Mouse (Mus musculus): ENCODE data around the gene Zfyve26. TPM values are rescaled to one million over a fixed set of nuclear protein-coding genes. Genes with fewer than 3 reads are reported as not detected.

The Zfyve26 gene
- polyA plus RNA-seq, 1 experiment from 2014 or later, result 19.4 TPM

DNA sequence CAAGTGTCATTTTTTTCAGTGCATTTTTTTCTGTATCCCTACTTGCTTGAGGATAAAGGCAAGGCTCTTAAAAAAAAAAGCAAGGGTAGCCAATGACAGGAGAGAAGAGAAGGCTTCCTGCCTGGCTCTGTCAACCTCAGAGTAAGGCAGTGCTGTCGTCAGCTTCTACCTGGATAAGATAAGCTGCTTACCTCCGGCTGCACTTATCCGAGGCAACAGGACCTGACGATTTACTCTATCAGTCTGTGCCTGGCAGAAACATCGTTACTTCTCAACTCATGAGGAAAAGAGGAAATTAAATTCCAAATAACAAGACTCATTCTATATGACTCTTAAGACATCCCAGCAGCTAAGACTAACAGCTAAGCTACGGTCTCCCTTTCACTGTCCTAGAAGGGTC, 53.2 kb downstream of the Zfyve26 start:
- H3K36me3 ChIP-seq (ENCODE audit: control insufficient read depth, insufficient read depth, low read length), result peaks cover 74% of the 10 kb centered on the region
- no peaks in the 10 kb centered on the region for H3K27me3 ChIP-seq (ENCODE audit: control insufficient read depth, insufficient read depth, low read length)
- H3K4me2 ChIP-seq (replicated peaks; ENCODE audit: low read depth, low read length), result no peak overlapping the region
- H3K9me3 ChIP-seq (ENCODE audit: control insufficient read depth, low read length), result no peaks in the 10 kb centered on the region
- H3K4me3 ChIP-seq (ENCODE audit: low read length), result no peak overlapping the region
- no peak overlapping the region for H3K27ac ChIP-seq (ENCODE audit: low read depth, low read length)
- 92% methylated on average over 6 of the region's 6 CpGs for WGBS
- no peak for ATAC-seq (ENCODE audit: low FRiP score, low TSS enrichment)
- no peaks in the 10 kb centered on the region for H3K4me1 ChIP-seq (ENCODE audit: control insufficient read depth, insufficient read depth, low read length)
- H3K9ac ChIP-seq (ENCODE audit: low read depth, low read length), result no peak overlapping the region

GRCm38 (mm10) chr12:79241985-79242384, 54.1 kb downstream of the Zfyve26 start:
- no peaks in the 10 kb centered on the region for H3K4me1 ChIP-seq (ENCODE audit: control insufficient read depth, insufficient read depth, low read length)
- no peak overlapping the region for H3K27ac ChIP-seq (ENCODE audit: low read depth, low read length)
- no peaks in the 10 kb centered on the region for H3K27me3 ChIP-seq (ENCODE audit: control insufficient read depth, insufficient read depth, low read length)
- no peak for ATAC-seq (ENCODE audit: low FRiP score, low TSS enrichment)
- H3K4me3 ChIP-seq (ENCODE audit: low read length), result no peak overlapping the region
- H3K4me2 ChIP-seq (replicated peaks; ENCODE audit: low read depth, low read length), result no peak overlapping the region
- WGBS, result 86% methylated on average over 2 of the region's 2 CpGs
- no peak overlapping the region for H3K9ac ChIP-seq (ENCODE audit: low read depth, low read length)
- no peaks in the 10 kb centered on the region for H3K9me3 ChIP-seq (ENCODE audit: control insufficient read depth, low read length)
- H3K36me3 ChIP-seq (ENCODE audit: control insufficient read depth, insufficient read depth, low read length), result peaks cover 78% of the 10 kb centered on the region

DNA sequence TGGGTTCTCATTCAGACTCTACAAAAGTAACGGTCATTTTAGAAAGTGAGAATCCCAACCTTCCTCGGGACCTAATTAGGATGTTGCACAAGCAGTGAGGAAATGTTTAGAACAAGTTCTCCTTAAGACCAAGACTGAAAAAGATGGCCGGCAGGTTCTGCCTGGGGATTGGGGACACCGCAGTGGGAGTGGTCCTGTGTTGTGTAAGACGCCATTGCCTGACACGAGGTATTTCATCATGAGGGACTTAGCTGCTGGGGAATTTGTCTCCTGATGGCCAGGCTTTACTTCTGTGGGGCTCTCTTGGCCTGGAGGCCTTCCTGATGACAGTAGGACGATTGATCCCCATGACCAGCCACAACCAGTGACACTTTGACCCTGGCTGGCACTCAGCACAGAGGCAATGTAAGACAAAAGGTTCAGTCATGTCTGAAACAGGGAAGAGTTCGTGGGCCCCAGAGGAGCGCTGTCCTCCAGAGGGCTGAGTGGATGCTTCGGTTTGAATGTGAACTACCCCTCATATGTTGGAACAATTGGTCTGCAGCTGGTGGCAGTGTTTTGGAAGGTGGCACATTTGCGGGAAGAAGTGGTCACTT, 60.5 kb downstream of the Zfyve26 start:
- no peak overlapping the region for H3K4me3 ChIP-seq (ENCODE audit: low read length)
- no peaks in the 10 kb centered on the region for H3K27me3 ChIP-seq (ENCODE audit: control insufficient read depth, insufficient read depth, low read length)
- no peak for ATAC-seq (ENCODE audit: low FRiP score, low TSS enrichment)
- no peaks in the 10 kb centered on the region for H3K9me3 ChIP-seq (ENCODE audit: control insufficient read depth, low read length)
- H3K36me3 ChIP-seq (ENCODE audit: control insufficient read depth, insufficient read depth, low read length), result peaks cover 45% of the 10 kb centered on the region; the same call in 1 of the 2 replicates
- no peak overlapping the region for H3K27ac ChIP-seq (ENCODE audit: low read depth, low read length)
- 89% methylated on average over 11 of the region's 11 CpGs for WGBS
- H3K9ac ChIP-seq (ENCODE audit: low read depth, low read length), result no peak overlapping the region
- H3K4me1 ChIP-seq (ENCODE audit: control insufficient read depth, insufficient read depth, low read length), result no peaks in the 10 kb centered on the region
- H3K4me2 ChIP-seq (replicated peaks; ENCODE audit: low read depth, low read length), result no peak overlapping the region

DNA sequence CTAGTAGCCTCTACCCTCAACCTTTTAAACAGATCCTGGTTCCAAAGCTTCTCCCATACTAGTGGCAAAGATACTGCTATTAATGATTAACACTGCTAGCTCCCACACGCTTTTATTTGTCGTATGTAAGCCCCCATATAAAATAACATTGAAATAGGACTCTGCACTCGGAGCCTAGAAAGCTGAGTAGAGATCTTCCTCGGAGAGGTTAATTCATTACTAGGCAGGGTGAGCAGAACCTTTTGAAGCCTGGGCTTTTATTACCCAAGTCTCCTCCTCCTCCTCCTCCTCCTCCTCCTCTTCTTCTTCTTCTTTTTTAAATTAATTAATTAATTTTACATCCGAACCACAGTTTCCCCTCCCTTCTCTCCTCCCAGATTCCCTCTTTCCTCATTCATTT, 78.6 kb downstream of the Zfyve26 start:
- WGBS, result 20% methylated on average over 5 of the region's 5 CpGs
- peaks cover 4% of the 10 kb centered on the region; the same call in 1 of the 2 replicates for H3K4me1 ChIP-seq (ENCODE audit: control insufficient read depth, insufficient read depth, low read length)
- no peak overlapping the region for H3K9ac ChIP-seq (ENCODE audit: low read depth, low read length)
- H3K4me3 ChIP-seq (ENCODE audit: low read length), result no peak overlapping the region
- no peaks in the 10 kb centered on the region for H3K36me3 ChIP-seq (ENCODE audit: control insufficient read depth, insufficient read depth, low read length)
- H3K27ac ChIP-seq (ENCODE audit: low read depth, low read length), result no peak overlapping the region
- no peaks in the 10 kb centered on the region for H3K9me3 ChIP-seq (ENCODE audit: control insufficient read depth, low read length)
- H3K4me2 ChIP-seq (replicated peaks; ENCODE audit: low read depth, low read length), result no peak overlapping the region
- 0 out of 2 replicates have a peak, but pooled peaks have one; percentile 20 for ATAC-seq (ENCODE audit: low FRiP score, low TSS enrichment)
- no peaks in the 10 kb centered on the region for H3K27me3 ChIP-seq (ENCODE audit: control insufficient read depth, insufficient read depth, low read length)

DNA sequence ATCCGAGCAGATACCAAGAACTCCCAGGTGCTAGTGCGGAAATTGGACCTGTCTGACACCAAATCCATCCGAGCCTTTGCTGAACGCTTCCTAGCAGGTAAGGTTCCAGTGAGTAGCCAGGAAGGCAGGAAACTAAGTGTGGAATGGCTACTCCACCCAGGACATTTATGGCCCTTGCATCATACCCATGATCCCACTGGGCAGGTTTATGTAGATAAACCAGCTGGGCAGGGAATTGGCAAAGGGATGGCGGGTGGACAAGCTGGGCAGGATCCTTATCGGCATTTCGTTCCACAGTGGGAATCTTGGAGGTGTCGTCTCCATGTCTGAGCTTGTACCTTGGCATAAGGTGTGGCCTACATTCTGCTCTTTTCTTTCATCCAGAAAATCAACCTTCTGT, 84.7 kb downstream of the Zfyve26 start:
- Histone ChIP-seq H3K9ac (ENCODE audit: low read depth, low read length) (no peak overlapping the region), H3K4me3 (ENCODE audit: low read length) (no peak overlapping the region), H3K4me1 (ENCODE audit: control insufficient read depth, insufficient read depth, low read length) (no peaks in the 10 kb centered on the region), H3K36me3 (ENCODE audit: control insufficient read depth, insufficient read depth, low read length) (no peaks in the 10 kb centered on the region), H3K4me2 (replicated peaks; ENCODE audit: low read depth, low read length) (no peak overlapping the region), H3K27me3 (ENCODE audit: control insufficient read depth, insufficient read depth, low read length) (no peaks in the 10 kb centered on the region), H3K27ac (ENCODE audit: low read depth, low read length) (no peak overlapping the region), H3K9me3 (ENCODE audit: control insufficient read depth, low read length) (no peaks in the 10 kb centered on the region)
- WGBS, result 83% methylated on average over 8 of the region's 8 CpGs
- no peak for ATAC-seq (ENCODE audit: low FRiP score, low TSS enrichment)

DNA sequence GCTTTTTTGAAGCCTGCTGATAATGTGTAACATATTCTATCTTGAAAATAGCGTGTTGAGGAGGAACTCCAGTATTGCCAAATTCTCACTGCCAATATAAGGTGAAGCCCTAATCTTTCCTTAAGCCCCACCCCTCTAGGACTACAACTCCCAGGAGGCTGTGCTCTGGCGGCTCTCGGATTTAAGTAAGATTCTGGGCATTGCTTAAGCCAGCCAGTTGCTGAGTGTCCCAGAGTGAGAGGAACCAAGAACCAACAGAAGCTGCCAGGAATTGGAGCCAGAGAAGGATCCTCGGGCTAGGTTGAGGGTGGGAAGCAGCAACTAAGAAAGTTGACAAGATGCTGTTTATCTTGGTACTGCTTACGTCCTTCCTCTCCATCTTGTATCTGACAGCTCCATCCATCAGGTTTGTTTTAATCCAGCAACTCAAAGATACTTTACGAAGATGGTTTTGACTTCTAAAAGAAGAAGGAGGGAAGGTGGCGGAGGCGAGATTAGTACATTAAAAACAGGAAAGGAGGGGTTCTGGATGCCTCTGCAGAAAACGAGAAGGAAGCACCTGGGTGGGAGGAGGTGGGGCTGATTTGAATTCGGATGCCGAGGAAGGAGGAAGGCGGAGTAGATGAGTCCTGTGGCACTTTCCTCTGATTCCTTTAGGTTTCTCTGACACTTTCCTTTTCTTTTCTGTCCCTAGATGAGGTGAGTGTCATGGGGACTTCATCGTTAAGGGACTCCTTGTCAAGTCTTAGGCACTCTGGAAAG, 87.2 kb downstream of the Zfyve26 start, which contains the start of gene Rdh12:
TSS of gene Rdh12 (plus strand) at position 212 of the 762 bp plus-strand sequence.
- peak within 1 kb of the TSS; percentile 47 for H3K4me3 ChIP-seq (ENCODE audit: low read length)
- H3K9ac ChIP-seq (ENCODE audit: low read depth, low read length), result peak within 1 kb of the TSS; percentile 40; the same call in 1 of the 2 replicates
- WGBS, result 4% methylated on average over 13 of the region's 13 CpGs
- no peaks in the 10 kb centered on the region for H3K9me3 ChIP-seq (ENCODE audit: control insufficient read depth, low read length)
- peak within 1 kb of the TSS; percentile 69 for H3K4me2 ChIP-seq (replicated peaks; ENCODE audit: low read depth, low read length)
- H3K36me3 ChIP-seq (ENCODE audit: control insufficient read depth, insufficient read depth, low read length), result no peaks in the 10 kb centered on the region
- ATAC-seq (ENCODE audit: low FRiP score, low TSS enrichment), result no peak; the same call in 1 of the 2 replicates
- no peak within 1 kb of the TSS for H3K27ac ChIP-seq (ENCODE audit: low read depth, low read length)
- no peaks in the 10 kb centered on the region for H3K27me3 ChIP-seq (ENCODE audit: control insufficient read depth, insufficient read depth, low read length)
- no peaks in the 10 kb centered on the region for H3K4me1 ChIP-seq (ENCODE audit: control insufficient read depth, insufficient read depth, low read length)

- no peak overlapping the region for H3K9ac ChIP-seq (ENCODE audit: low read depth, low read length)
- WGBS, result 75% methylated on average over 3 of the region's 3 CpGs
- no peaks in the 10 kb centered on the region for H3K9me3 ChIP-seq (ENCODE audit: control insufficient read depth, low read length)
- H3K36me3 ChIP-seq (ENCODE audit: control insufficient read depth, insufficient read depth, low read length), result no peaks in the 10 kb centered on the region
- H3K4me1 ChIP-seq (ENCODE audit: control insufficient read depth, insufficient read depth, low read length), result no peaks in the 10 kb centered on the region
- no peak overlapping the region for H3K27ac ChIP-seq (ENCODE audit: low read depth, low read length)
- H3K4me3 ChIP-seq (ENCODE audit: low read length), result no peak overlapping the region
- no peak overlapping the region for H3K4me2 ChIP-seq (replicated peaks; ENCODE audit: low read depth, low read length)
- H3K27me3 ChIP-seq (ENCODE audit: control insufficient read depth, insufficient read depth, low read length), result no peaks in the 10 kb centered on the region
- ATAC-seq (ENCODE audit: low FRiP score, low TSS enrichment), result no peak
Observed at GRCm38 (mm10) chr12:79201882-79202281, 94.2 kb downstream of the Zfyve26 start.

GRCm38 (mm10) chr12:79197105-79197504, 99.0 kb downstream of the Zfyve26 start:
- Histone ChIP-seq H3K4me2 (replicated peaks; ENCODE audit: low read depth, low read length) (no peak overlapping the region), H3K4me1 (ENCODE audit: control insufficient read depth, insufficient read depth, low read length) (no peaks in the 10 kb centered on the region), H3K4me3 (ENCODE audit: low read length) (no peak overlapping the region), H3K9me3 (ENCODE audit: control insufficient read depth, low read length) (no peaks in the 10 kb centered on the region), H3K27ac (ENCODE audit: low read depth, low read length) (no peak overlapping the region), H3K9ac (ENCODE audit: low read depth, low read length) (no peak overlapping the region), H3K27me3 (ENCODE audit: control insufficient read depth, insufficient read depth, low read length) (no peaks in the 10 kb centered on the region), H3K36me3 (ENCODE audit: control insufficient read depth, insufficient read depth, low read length) (no peaks in the 10 kb centered on the region)
- WGBS, result 86% methylated on average over 5 of the region's 5 CpGs
- ATAC-seq (ENCODE audit: low FRiP score, low TSS enrichment), result no peak

DNA sequence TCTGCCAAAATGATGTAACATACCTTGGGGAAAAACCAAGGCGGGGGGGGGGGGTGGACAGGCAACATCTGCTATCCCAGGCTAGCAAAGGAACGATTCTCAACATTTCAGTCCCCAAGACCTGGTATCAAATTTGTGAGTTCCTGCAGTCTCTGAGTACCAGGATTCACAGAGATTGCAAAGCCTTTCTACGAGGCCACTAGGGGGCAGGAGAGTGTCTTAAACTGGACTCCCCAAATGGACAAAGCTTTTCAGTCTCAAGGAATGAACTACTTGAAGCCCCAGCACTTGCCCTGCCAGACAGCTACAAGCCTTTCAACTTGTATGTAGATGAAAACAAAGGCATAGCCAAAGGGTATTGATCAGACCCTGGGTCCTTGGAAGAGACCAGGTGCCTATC, 102.7 kb downstream of the Zfyve26 start:
- Histone ChIP-seq H3K9me3 (ENCODE audit: control insufficient read depth, low read length) (no peaks in the 10 kb centered on the region), H3K27me3 (ENCODE audit: control insufficient read depth, insufficient read depth, low read length) (no peaks in the 10 kb centered on the region), H3K4me3 (ENCODE audit: low read length) (no peak overlapping the region), H3K36me3 (ENCODE audit: control insufficient read depth, insufficient read depth, low read length) (peaks cover under 1% of the 10 kb centered on the region; the same call in 1 of the 2 replicates), H3K27ac (ENCODE audit: low read depth, low read length) (no peak overlapping the region), H3K9ac (ENCODE audit: low read depth, low read length) (no peak overlapping the region), H3K4me1 (ENCODE audit: control insufficient read depth, insufficient read depth, low read length) (peaks cover 5% of the 10 kb centered on the region; the same call in 1 of the 2 replicates), H3K4me2 (replicated peaks; ENCODE audit: low read depth, low read length) (no peak overlapping the region)
- ATAC-seq (ENCODE audit: low FRiP score, low TSS enrichment), result no peak
- 3% methylated on average over 3 of the region's 3 CpGs for WGBS
